Mouse (Mus musculus) mammary gland, adult 2 months (tissue): Measurements from ENCODE around the gene Gm21800. TPM values are rescaled to one million over a fixed set of nuclear protein-coding genes. Genes with fewer than 3 reads are reported as not detected.

Experiments
- polyA plus RNA-seq: library from polyadenylated mRNA; depleted of rRNA; stranded (reverse); fragments of >200 nt; gene quantifications from 2 replicates; pipeline ENCODE4 v1.2.3, GENCODE M21; 2012; ENCODE audit warnings: low replicate concordance; rRNA removed

The Gm21800 gene
- not detected in 2 replicates for polyA plus RNA-seq

DNA sequence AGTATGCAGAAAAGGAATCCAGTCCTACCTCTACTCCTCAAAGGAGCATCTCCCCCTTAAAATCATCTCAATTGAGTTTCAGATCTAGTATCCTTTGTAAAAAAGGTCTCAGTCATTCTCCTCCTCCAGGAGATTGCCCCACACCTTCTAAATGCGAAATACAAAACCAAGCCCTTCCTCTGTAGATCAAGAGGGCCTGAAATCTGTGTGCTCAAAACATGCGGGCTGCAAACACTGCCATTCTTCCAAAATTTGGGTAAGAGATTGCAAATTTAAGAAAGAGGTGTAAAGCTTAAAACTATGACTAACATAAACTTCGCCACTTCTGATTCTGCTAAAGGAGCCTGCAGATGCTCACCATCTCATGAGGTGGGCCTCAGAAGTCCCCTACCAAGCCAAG lies at the start of gene Gm21800:
Gm21800 (plus strand) TSS at position 301 of the 400 bp plus-strand sequence.

